Mouse (Mus musculus) lung, embryonic 15.5 days (tissue): ENCODE data around the gene Prkch. TPM values are rescaled to one million over a fixed set of nuclear protein-coding genes. Genes with fewer than 3 reads are reported as not detected.
A peak's percentile ranks its signal among the peaks of the same experiment; 100 is the strongest.
"Not testable (repeated sequence)": the region's sequence is repeated elsewhere in the genome, so short reads cannot be mapped to it uniquely, and the experiment has no call there.

Experiments used
- ATAC-seq: fragments of 200-750 bp; cut with Nextera tagmentation; 2 replicates; pipeline ENCODE4 v1.8.0; 2017; ENCODE audit warnings: moderate number of reproducible peaks, borderline replicate concordance; ENCODE audit not compliant: low FRiP score, low TSS enrichment; ENCODE audit errors: extremely low read depth
- H3K27ac ChIP-seq: fragments of 300-500 bp; sonication (generic); 2 replicates; pipeline ENCODE4 v1.5.1; 2015; ENCODE audit warnings: moderate library complexity, mild to moderate bottlenecking, inconsistent platforms
- H3K27me3 ChIP-seq: fragments of 300-500 bp; sonication (generic); 2 replicates; pipeline ENCODE4 v1.6.1; 2015; ENCODE audit warnings: inconsistent platforms
- H3K36me3 ChIP-seq: fragments of 300-500 bp; sonication (generic); 2 replicates; pipeline ENCODE4 v1.6.1; 2015; ENCODE audit warnings: inconsistent platforms
- H3K4me1 ChIP-seq: fragments of 300-500 bp; sonication (generic); 2 replicates; pipeline ENCODE4 v1.6.1; 2015; ENCODE audit warnings: inconsistent platforms
- H3K4me2 ChIP-seq: fragments of 300-500 bp; sonication (generic); 2 replicates; pipeline ENCODE4 v1.6.1; 2015; ENCODE audit warnings: inconsistent platforms, mild to moderate bottlenecking, moderate library complexity
- H3K4me3 ChIP-seq: fragments of 300-500 bp; sonication (generic); 2 replicates; pipeline ENCODE4 v1.5.1; 2015; ENCODE audit warnings: mild to moderate bottlenecking, inconsistent platforms
- H3K9ac ChIP-seq: fragments of 300-500 bp; sonication (generic); 2 replicates; pipeline ENCODE4 v1.6.1; 2015; ENCODE audit warnings: inconsistent platforms
- H3K9me3 ChIP-seq: fragments of 300-500 bp; sonication (generic); 2 replicates; pipeline ENCODE4 v1.6.1; 2016; ENCODE audit warnings: inconsistent platforms
- WGBS: fragments of 180-500 bp; shearing (Covaris S2); methylation state at CpG from one replicate; pipeline ENCODE4 v1.1.7; 2015; 5-methylcytosine and 5-hydroxymethylcytosine counted together
- polyA plus RNA-seq: library from polyadenylated mRNA; unstranded; fragments of >200 nt; fragmentation: Nextera tagmentation; extraction: Ambion mirVana; gene quantifications from 2 replicates; pipeline ENCODE4 v1.2.1, GENCODE M21; 2015

Prkch gene
- polyA plus RNA-seq, 1 experiment from 2014 or later: 16.4 TPM

DNA sequence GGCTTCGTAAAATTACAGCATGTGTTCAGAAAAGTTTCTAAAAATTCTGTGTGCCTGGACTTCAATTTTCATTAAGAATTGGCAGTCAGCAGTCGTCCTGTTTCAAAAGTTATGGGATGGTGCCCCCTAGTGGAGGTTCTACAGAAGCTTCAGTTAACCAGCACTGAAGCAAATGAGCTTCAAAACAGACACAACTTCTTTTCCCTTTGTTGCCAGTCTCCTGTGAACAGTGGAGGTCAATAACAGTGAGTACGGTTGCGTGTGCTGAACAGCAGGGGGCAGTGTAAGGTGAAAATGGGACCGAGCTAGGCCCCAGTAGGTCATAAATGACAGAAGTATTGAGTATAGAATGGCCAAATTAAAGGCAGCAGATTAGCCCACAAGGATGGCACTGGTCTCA, 30.4 kb upstream of the Prkch start:
- Histone ChIP-seq H3K27me3 (peaks cover 15% of the 10 kb centered on the region), H3K4me2 (no peak overlapping the region), H3K36me3 (no peaks in the 10 kb centered on the region), H3K4me1 (no peaks in the 10 kb centered on the region), H3K4me3 (no peak overlapping the region), H3K9ac (no peak overlapping the region), H3K9me3 (no peaks in the 10 kb centered on the region), H3K27ac (no peak overlapping the region)
- ATAC-seq: peak; percentile 59; the same call in 1 of the 2 replicates
- WGBS: 5% methylated on average over 5 of the region's 5 CpGs

- no peaks in the 10 kb centered on the region for H3K27me3 ChIP-seq
Observed at GRCm38 (mm10) chr12:73558525-73559195, 25.9 kb upstream of the Prkch start.

DNA sequence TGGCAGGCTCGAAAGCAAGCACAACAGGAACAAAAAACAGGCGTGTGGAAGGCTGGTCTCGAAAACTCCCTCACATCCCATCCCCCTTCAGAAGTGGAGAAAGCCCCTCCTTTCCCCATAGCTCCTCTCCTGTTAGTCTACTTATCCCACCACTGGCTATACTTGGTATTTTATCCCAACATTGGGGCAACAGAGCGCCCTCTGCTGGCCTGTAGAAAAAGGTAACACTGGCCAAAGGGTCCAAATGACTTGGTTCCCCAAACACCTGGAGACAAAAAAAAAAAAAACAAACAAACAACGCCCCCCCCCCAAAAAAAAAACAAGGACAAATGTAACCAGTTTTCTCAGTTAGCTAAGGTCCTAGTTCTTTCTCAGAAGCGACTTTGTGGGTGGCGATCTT, 24.5 kb upstream of the Prkch start:
- Histone ChIP-seq H3K4me1 (no peaks in the 10 kb centered on the region), H3K27ac (no peak overlapping the region), H3K9ac (no peak overlapping the region), H3K36me3 (no peaks in the 10 kb centered on the region), H3K4me2 (no peak overlapping the region), H3K4me3 (no peak overlapping the region), H3K27me3 (0 out of 2 replicates have a peak, but pooled peaks cover 3% of the 10 kb centered on the region), H3K9me3 (no peaks in the 10 kb centered on the region)
- ATAC-seq: no peak
- 51% methylated on average over 7 of the region's 7 CpGs for WGBS

More at GRCm38 (mm10) chr12:73558525-73559195, 25.9 kb upstream of the Prkch start:
- H3K36me3 ChIP-seq: no peaks in the 10 kb centered on the region
- 94% methylated on average over 20 of the region's 20 CpGs for WGBS
- H3K9me3 ChIP-seq: no peaks in the 10 kb centered on the region
- no peak for ATAC-seq
- H3K4me2 ChIP-seq: no peak overlapping the region
- no peak overlapping the region for H3K4me3 ChIP-seq
- H3K27ac ChIP-seq: no peak overlapping the region
- H3K9ac ChIP-seq: no peak overlapping the region
- no peaks in the 10 kb centered on the region for H3K4me1 ChIP-seq

DNA sequence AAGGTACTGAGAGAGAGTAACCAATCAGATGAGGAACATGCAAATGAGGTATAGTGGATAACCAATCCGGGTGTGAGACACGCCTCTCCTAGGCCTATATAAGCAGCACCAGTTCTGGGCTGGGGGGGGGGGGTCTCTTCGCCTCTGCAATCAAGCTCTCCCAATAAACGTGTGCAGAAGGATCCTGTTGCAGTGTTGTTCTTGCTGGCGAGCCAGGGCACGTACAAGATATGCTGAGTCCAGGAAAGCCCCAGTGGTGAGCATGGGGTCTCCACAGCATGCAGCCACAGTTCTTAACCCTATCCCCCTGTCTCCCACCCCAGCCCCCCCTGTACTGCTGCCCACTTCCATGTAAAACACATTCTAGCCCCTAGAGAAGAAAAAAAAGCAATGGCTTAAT, 21.5 kb upstream of the Prkch start:
- not testable (repeated sequence) for H3K9me3 ChIP-seq, H3K9ac ChIP-seq, H3K36me3 ChIP-seq, H3K27ac ChIP-seq, H3K4me1 ChIP-seq, H3K4me2 ChIP-seq, H3K4me3 ChIP-seq, H3K27me3 ChIP-seq, ATAC-seq
- WGBS: 75% methylated on average over 6 of the region's 6 CpGs

DNA sequence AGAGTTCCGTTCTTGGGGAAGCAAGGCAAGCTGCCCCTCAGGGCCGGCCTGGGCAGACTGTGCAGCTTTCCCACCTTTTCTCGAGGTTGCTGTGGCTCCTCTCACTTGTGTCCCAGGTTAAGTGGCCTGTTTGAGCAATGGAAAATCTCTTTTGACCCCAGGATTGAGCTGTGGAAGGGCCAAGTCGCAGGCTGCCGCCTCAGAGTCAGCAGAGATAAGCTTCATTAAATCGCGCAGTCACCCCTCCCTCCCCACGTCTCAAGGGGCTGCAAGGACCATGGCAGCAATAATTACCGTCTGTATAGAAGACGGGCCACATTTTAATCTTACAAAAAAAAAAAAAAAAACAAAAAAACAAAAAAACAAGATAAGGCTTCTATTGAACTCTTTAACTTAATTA, 20.4 kb upstream of the Prkch start:
- Histone ChIP-seq H3K9me3 (no peaks in the 10 kb centered on the region), H3K27me3 (peaks cover 5% of the 10 kb centered on the region; the same call in 1 of the 2 replicates), H3K4me2 (no peak overlapping the region), H3K36me3 (no peaks in the 10 kb centered on the region), H3K4me3 (no peak overlapping the region), H3K4me1 (0 out of 2 replicates have a peak, but pooled peaks cover 4% of the 10 kb centered on the region), H3K27ac (no peak overlapping the region), H3K9ac (no peak overlapping the region)
- no peak for ATAC-seq
- WGBS: 15% methylated on average over 10 of the region's 10 CpGs

DNA sequence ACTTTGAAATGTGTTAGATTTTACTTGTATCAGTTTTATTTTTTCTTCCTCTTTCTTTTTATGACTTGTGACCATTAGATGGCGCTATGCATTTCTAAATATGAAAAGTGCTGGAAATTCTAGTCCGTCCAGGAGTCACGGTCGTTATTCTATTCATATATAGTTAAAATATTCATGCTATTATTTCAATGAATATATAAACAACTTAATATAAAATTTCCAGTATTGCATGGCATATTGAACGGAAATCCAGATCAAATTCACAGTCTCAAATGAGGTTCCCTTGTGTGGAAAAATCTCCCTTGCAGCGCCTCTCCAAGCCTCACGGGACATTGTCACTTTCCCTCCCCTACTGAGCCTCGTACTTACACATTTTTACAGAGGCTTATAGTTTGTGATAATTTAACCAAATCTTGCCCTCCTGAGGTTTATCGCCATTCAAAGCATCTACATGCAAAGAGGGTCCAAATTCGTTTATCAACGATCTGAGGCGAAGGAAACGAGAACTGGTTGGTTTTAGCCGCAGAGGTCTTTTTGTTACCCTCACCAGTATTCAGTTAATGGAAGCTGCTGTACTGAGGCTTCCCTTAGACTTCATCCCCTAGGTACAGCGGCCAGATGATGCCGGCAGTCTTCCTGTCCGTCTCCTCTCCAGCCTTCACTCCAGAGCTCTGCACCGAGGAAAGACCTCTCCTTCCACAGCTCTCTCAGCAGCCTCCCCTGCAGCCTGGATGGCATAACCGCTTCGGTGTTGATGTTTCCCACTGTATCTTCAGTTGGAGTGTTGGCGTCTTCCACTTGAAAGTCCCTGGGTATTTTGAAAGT, 19.6 kb upstream of the Prkch start:
- Histone ChIP-seq H3K27me3 (peaks cover 5% of the 10 kb centered on the region; the same call in 1 of the 2 replicates), H3K4me1 (0 out of 2 replicates have a peak, but pooled peaks cover 4% of the 10 kb centered on the region), H3K4me2 (peak overlapping the region; percentile 61), H3K36me3 (no peaks in the 10 kb centered on the region), H3K9ac (peak overlapping the region; percentile 3; the same call in 1 of the 2 replicates), H3K9me3 (no peaks in the 10 kb centered on the region), H3K27ac (no peak overlapping the region), H3K4me3 (peak overlapping the region; percentile 30)
- ATAC-seq: no peak; the same call in 1 of the 2 replicates
- 19% methylated on average over 21 of the region's 21 CpGs for WGBS

DNA sequence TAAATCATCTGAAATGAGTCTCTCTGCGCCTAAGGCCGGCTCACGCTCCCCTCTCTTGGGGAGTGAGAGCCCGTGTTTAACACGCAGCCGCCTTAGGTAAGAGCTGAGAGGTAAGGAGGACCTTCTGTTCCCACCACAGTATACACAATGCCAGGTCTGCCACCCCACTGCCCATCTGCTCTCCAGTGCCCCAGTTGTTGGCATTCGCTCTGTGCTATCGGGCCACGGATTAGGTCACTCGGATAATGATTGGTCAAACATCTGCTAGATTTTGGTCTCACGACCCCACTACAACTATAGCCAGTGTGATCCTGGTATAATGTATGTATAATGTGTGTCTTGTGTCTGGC, 19.0 kb upstream of the Prkch start:
- H3K27ac ChIP-seq: no peak overlapping the region
- peaks cover 5% of the 10 kb centered on the region; the same call in 1 of the 2 replicates for H3K27me3 ChIP-seq
- H3K4me1 ChIP-seq: 0 out of 2 replicates have a peak, but pooled peaks cover 4% of the 10 kb centered on the region
- H3K9ac ChIP-seq: no peak overlapping the region
- H3K4me2 ChIP-seq: peak overlapping the region; percentile 61
- 54% methylated on average over 11 of the region's 11 CpGs for WGBS
- no peak for ATAC-seq
- no peaks in the 10 kb centered on the region for H3K9me3 ChIP-seq
- peak overlapping the region; percentile 30; the same call in 1 of the 2 replicates for H3K4me3 ChIP-seq
- H3K36me3 ChIP-seq: no peaks in the 10 kb centered on the region

- no peaks in the 10 kb centered on the region for H3K27me3 ChIP-seq
- H3K4me1 ChIP-seq: no peaks in the 10 kb centered on the region
- H3K9ac ChIP-seq: peak overlapping the region; percentile 22; the same call in 1 of the 2 replicates
- 45% methylated on average over 15 of the region's 15 CpGs for WGBS
- peak overlapping the region; percentile 72 for H3K27ac ChIP-seq
- 0 out of 2 replicates have a peak overlapping the region, but pooled peaks have one; percentile 13 for H3K4me2 ChIP-seq
- H3K4me3 ChIP-seq: no peak overlapping the region
- H3K36me3 ChIP-seq: no peaks in the 10 kb centered on the region
- no peak for ATAC-seq
- no peaks in the 10 kb centered on the region for H3K9me3 ChIP-seq
Observed at GRCm38 (mm10) chr12:73574632-73575031, 10.0 kb upstream of the Prkch start.

GRCm38 (mm10) chr12:73578141-73578540, 6.5 kb upstream of the Prkch start:
- ATAC-seq: no peak

GRCm38 (mm10) chr12:73580811-73581210, 3.8 kb upstream of the Prkch start:
- Histone ChIP-seq H3K4me2 (no peak overlapping the region), H3K27ac (no peak overlapping the region), H3K9ac (no peak overlapping the region), H3K4me3 (no peak overlapping the region), H3K36me3 (no peaks in the 10 kb centered on the region), H3K9me3 (no peaks in the 10 kb centered on the region), H3K4me1 (peaks cover 8% of the 10 kb centered on the region), H3K27me3 (peaks cover under 1% of the 10 kb centered on the region; the same call in 1 of the 2 replicates)
- 76% methylated on average over 7 of the region's 7 CpGs for WGBS
- ATAC-seq: no peak

More at GRCm38 (mm10) chr12:73578141-73578540, 6.5 kb upstream of the Prkch start:
- Histone ChIP-seq H3K36me3 (no peaks in the 10 kb centered on the region), H3K4me3 (no peak overlapping the region), H3K9me3 (no peaks in the 10 kb centered on the region), H3K27ac (no peak overlapping the region), H3K9ac (no peak overlapping the region), H3K4me1 (no peaks in the 10 kb centered on the region), H3K4me2 (no peak overlapping the region), H3K27me3 (no peaks in the 10 kb centered on the region; the same call in 1 of the 2 replicates)
- WGBS: 59% methylated on average over 6 of the region's 6 CpGs

- ATAC-seq: no peak
- WGBS: 59% methylated on average over 9 of the region's 9 CpGs
- Histone ChIP-seq H3K27ac (peak overlapping the region; percentile 90), H3K4me3 (0 out of 2 replicates have a peak overlapping the region, but pooled peaks have one; percentile 70), H3K4me2 (peak overlapping the region; percentile 96; the same call in 1 of the 2 replicates), H3K27me3 (peaks cover 9% of the 10 kb centered on the region; the same call in 1 of the 2 replicates), H3K36me3 (no peaks in the 10 kb centered on the region), H3K9ac (no peak overlapping the region), H3K4me1 (peaks cover 8% of the 10 kb centered on the region), H3K9me3 (no peaks in the 10 kb centered on the region)
Observed at GRCm38 (mm10) chr12:73583318-73583717, 1.3 kb upstream of the Prkch start.
